Mouse (Mus musculus) embryonic facial prominence, embryonic 10.5 days (tissue): ENCODE results near the gene Ankzf1. TPM values are rescaled to one million over a fixed set of nuclear protein-coding genes. Genes with fewer than 3 reads are reported as not detected.

ENCODE experiments used
- DNase-seq: peaks from one replicate; pipeline ENCODE4 v3.0.0-alpha.2; 2017; ENCODE audit warnings: low spot score
- H3K27ac ChIP-seq: fragments of 300-500 bp; sonication (generic); replicated peaks from 2 replicates; pipeline ENCODE4 v1.5.1; 2016; ENCODE audit warnings: mild to moderate bottlenecking
- H3K27me3 ChIP-seq: fragments of 300-500 bp; sonication (generic); replicated peaks from 2 replicates; pipeline ENCODE4 v1.6.1; 2016; ENCODE audit warnings: low read depth, mild to moderate bottlenecking; ENCODE audit not compliant: poor library complexity, severe bottlenecking
- H3K36me3 ChIP-seq: fragments of 300-500 bp; sonication (generic); replicated peaks from 2 replicates; pipeline ENCODE4 v1.6.1; 2016; ENCODE audit warnings: mild to moderate bottlenecking, moderate library complexity
- H3K4me1 ChIP-seq: fragments of 300-500 bp; sonication (generic); 2 replicates; pipeline ENCODE4 v1.6.1; 2016
- H3K4me3 ChIP-seq: fragments of 300-500 bp; sonication (generic); 2 replicates; pipeline ENCODE4 v1.5.1; 2016; ENCODE audit warnings: mild to moderate bottlenecking, moderate library complexity
- H3K9me3 ChIP-seq: fragments of 300-500 bp; sonication (generic); 2 replicates; pipeline ENCODE4 v1.6.1; 2016; ENCODE audit warnings: mild to moderate bottlenecking
- WGBS: fragments of 180-500 bp; shearing (Covaris S2); methylation state at CpG from one replicate; pipeline ENCODE4 v1.1.7; 2016; 5-methylcytosine and 5-hydroxymethylcytosine counted together
- polyA plus RNA-seq: library from polyadenylated mRNA; unstranded; fragments of >200 nt; fragmentation: Nextera tagmentation; extraction: Ambion mirVana; gene quantifications from 2 replicates; pipeline ENCODE4 v1.2.1, GENCODE M21; 2016

Ankzf1 gene
- polyA plus RNA-seq, 1 experiment from 2014 or later = 22.9 TPM

- peak; percentile 40 for DNase-seq
- 12% methylated on average over 34 of the region's 34 CpGs for WGBS
- Histone ChIP-seq H3K27me3 (peaks cover 17% of the 10 kb centered on the region; the same call in 1 of the 2 replicates), H3K9me3 (no peaks in the 10 kb centered on the region), H3K4me1 (peaks cover 42% of the 10 kb centered on the region), H3K36me3 (peaks cover 25% of the 10 kb centered on the region), H3K4me3 (peak overlapping the region; percentile 82), H3K27ac (peak overlapping the region; percentile 27; the same call in 1 of the 2 replicates)
Observed at GRCm38 (mm10) chr1:75208967-75209678, 17.2 kb downstream of the Ankzf1 start.

DNA sequence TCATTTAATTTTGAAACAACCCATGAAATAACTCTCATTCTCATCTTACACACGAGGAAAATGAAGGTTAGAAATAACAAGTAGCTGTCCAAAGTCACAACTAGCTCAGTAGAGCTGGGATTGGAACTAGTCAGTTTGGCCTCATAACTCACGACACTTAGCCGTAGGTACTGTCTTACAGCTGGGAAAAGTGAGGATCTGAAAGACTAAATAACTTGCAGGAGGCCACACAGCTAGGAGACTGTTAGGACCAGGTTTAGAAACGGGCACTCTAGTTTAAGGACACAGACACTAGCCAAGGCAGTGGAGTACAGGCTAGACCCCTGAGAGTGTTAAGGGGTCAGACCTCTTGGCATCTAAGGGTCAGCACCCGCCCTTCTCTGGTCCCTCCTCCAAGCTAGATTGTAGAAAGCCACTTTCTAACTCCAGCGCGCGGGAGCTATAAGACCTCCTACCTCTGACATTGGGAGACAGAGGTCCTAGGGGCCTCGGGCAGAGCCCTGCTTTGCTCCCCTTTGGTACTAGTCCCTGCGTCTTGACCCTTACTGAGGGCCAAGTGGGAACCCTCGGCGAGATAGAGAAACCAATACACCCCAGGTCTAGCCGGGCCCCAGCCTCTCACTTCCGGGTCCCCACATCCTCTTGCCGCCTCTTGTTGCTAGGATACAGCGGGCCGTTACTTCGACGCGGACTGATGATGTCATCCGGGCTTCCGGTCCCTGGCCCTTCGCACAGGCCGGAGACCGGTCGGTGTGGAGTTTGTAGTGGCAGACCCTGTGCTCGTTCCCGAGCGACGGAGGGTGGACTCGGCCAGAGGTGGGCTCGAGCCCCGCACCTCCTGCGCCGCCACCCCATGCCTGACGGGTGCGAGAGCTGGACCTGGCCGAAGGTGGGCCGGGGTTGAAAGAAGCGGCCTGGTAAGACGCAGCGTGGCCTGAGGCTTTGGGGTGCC, 18.5 kb downstream of the Ankzf1 start, which contains the start of the genes Glb1l and Stk16:
TSS of gene Glb1l (minus strand) at position 678 of the 952 bp plus-strand sequence.
TSS of gene Stk16 (plus strand) at position 703 of the 952 bp plus-strand sequence.
- WGBS = 5% methylated on average over 42 of the region's 42 CpGs

DNA sequence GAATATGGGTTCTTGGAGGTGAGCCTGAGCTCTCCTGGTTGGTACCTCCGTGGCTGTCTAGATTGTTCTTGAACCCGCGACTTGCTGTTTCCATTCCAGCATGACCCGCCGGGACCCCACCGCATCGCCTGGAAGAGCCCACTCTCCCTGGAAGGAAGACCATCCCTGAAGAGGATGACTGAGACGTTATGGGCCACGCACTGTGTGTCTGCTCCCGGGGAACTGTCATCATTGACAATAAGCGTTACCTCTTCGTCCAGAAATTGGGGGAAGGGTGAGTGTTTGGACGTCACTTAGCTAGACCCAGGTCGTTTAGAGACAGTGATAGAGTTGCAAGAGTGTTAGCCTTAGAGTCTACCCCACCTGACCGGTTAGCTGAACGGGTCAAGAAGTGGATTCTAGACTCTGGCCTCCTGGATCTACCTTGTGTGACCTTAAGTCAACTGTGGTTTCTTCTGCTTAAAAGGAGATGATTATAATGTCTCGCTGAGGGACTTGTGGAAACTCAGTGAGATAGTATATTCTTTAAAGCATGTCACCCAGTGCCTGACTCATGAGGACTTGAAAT, 19.3 kb downstream of the Ankzf1 start:
- H3K4me1 ChIP-seq = peaks cover 42% of the 10 kb centered on the region
- no peak for DNase-seq
- peak overlapping the region; percentile 89 for H3K27ac ChIP-seq
- H3K36me3 ChIP-seq = peaks cover 45% of the 10 kb centered on the region
- H3K27me3 ChIP-seq = peaks cover 28% of the 10 kb centered on the region
- no peaks in the 10 kb centered on the region for H3K9me3 ChIP-seq
- 14% methylated on average over 17 of the region's 17 CpGs for WGBS
- peak overlapping the region; percentile 82 for H3K4me3 ChIP-seq

More for the DNA sequence above, 18.5 kb downstream of the Ankzf1 start, which contains the start of the genes Glb1l and Stk16:
- no peaks in the 10 kb centered on the region for H3K9me3 ChIP-seq
- peaks cover 38% of the 10 kb centered on the region for H3K36me3 ChIP-seq
- H3K27me3 ChIP-seq = peaks cover 20% of the 10 kb centered on the region; the same call in 1 of the 2 replicates
- peak within 1 kb of the TSS; percentile 82 for H3K4me3 ChIP-seq
- H3K27ac ChIP-seq = peak within 1 kb of the TSS; percentile 89
- H3K4me1 ChIP-seq = peaks cover 42% of the 10 kb centered on the region
- DNase-seq = peak; percentile 96

- H3K4me3 ChIP-seq = peak overlapping the region; percentile 82
- H3K9me3 ChIP-seq = no peaks in the 10 kb centered on the region
- H3K4me1 ChIP-seq = peaks cover 45% of the 10 kb centered on the region
- H3K27me3 ChIP-seq = peaks cover 41% of the 10 kb centered on the region
- no peak overlapping the region for H3K27ac ChIP-seq
- DNase-seq = no peak
- WGBS = 73% methylated on average over 4 of the region's 4 CpGs
- H3K36me3 ChIP-seq = peaks cover 45% of the 10 kb centered on the region
Observed at GRCm38 (mm10) chr1:75212542-75212941, 20.6 kb downstream of the Ankzf1 start.

DNA sequence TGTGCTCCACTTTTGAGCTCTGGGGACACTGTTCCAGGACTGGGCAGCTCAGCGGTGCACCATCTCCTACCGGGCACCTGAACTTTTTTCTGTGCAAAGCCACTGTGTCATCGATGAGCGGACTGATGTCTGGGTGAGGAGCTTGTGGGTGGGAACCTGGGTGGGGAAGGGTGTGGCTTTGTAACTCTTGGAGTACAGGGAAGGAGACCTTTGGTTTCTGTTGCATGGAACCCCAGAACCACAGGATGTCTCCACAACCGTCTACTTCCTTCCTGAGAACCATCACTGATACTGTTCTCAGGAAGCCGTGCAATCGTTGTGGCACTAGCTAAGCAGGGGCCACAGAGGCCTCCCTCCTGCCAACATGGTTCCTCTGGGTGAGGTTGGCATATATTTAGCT, 21.1 kb downstream of the Ankzf1 start:
- 93% methylated on average over 7 of the region's 7 CpGs for WGBS
- Histone ChIP-seq H3K4me1 (peaks cover 49% of the 10 kb centered on the region), H3K9me3 (no peaks in the 10 kb centered on the region), H3K36me3 (peaks cover 45% of the 10 kb centered on the region), H3K27me3 (peaks cover 45% of the 10 kb centered on the region), H3K4me3 (no peak overlapping the region), H3K27ac (no peak overlapping the region)
- DNase-seq = no peak

DNA sequence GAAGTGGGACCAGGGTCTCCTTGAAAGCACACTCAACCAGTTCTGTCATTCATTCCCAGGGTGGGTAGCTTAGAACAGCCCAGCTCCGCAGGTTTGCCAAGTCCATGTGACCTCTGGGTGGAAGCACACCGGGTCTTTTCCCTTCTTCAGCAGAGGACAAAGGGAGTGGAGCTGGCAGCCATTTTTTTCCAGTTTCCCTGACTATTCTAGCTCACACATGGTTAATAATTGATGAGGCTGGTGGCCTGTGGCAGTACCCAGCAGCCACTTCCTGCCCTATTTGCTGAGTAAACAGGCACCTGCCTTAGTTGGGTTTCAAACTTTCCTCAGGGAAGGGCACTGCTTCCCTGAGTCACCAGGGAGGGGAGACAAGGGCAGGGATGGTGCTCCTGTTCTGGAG, 22.5 kb downstream of the Ankzf1 start:
- WGBS = 83% methylated on average over 2 of the region's 2 CpGs

GRCm38 (mm10) chr1:75214886-75215285, 22.9 kb downstream of the Ankzf1 start:
- Histone ChIP-seq H3K36me3 (peaks cover 45% of the 10 kb centered on the region), H3K9me3 (no peaks in the 10 kb centered on the region), H3K4me1 (peaks cover 51% of the 10 kb centered on the region), H3K27ac (no peak overlapping the region), H3K27me3 (peaks cover 48% of the 10 kb centered on the region), H3K4me3 (no peak overlapping the region)
- WGBS = 80% methylated on average over 5 of the region's 5 CpGs
- no peak for DNase-seq

More for the DNA sequence above, 22.5 kb downstream of the Ankzf1 start:
- Histone ChIP-seq H3K4me3 (no peak overlapping the region), H3K36me3 (peaks cover 45% of the 10 kb centered on the region), H3K27me3 (peaks cover 46% of the 10 kb centered on the region), H3K27ac (no peak overlapping the region), H3K9me3 (no peaks in the 10 kb centered on the region), H3K4me1 (peaks cover 51% of the 10 kb centered on the region)
- no peak for DNase-seq

- Histone ChIP-seq H3K27ac (no peak overlapping the region), H3K4me3 (no peak overlapping the region), H3K9me3 (no peaks in the 10 kb centered on the region), H3K27me3 (peaks cover 57% of the 10 kb centered on the region), H3K36me3 (peaks cover 45% of the 10 kb centered on the region), H3K4me1 (peaks cover 46% of the 10 kb centered on the region)
- 92% methylated on average over 9 of the region's 9 CpGs for WGBS
- no peak for DNase-seq
Observed at GRCm38 (mm10) chr1:75215785-75216184, 23.8 kb downstream of the Ankzf1 start.

DNA sequence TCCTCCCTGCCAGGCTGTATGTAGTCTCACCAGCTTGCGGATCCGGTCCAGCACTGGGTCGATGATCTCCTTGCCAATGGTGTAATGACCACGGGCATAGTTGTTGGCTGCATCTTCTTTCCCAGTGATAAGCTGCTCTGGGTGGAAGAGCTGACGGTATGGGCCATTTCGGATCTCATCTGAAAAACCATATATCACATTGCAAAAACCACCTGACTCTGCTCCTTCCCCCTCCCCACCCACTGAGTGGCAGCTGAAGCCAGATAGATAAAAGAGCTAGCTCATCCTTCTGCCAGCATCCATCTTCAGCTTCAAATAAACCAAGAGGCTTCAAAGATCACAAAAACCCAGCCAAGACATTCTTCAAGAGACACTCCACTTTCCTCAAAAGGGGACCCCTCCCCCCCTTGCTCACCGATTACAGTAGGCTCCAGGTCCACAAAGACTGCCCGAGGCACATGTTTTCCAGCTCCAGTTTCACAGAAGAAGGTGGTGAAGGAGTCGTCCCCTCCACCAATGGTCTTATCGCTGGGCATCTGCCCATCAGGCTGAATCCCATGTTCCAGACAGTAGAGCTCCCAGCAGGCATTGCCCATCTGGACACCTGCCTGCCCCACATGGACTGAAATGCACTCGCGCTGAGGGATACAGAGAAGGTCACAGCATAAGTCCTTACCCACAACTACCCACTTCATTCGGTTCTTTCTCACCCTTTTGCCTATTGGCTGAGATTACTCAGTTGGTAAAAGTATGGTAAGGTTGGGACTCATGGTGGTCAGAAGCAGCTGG, 25.0 kb downstream of the Ankzf1 start:
- 79% methylated on average over 13 of the region's 13 CpGs for WGBS
- H3K9me3 ChIP-seq = no peaks in the 10 kb centered on the region

GRCm38 (mm10) chr1:75217893-75218226, 25.9 kb downstream of the Ankzf1 start:
- Histone ChIP-seq H3K9me3 (no peaks in the 10 kb centered on the region), H3K36me3 (peaks cover 33% of the 10 kb centered on the region), H3K4me1 (peaks cover 27% of the 10 kb centered on the region), H3K27me3 (peaks cover 77% of the 10 kb centered on the region), H3K27ac (no peak overlapping the region), H3K4me3 (peak overlapping the region; percentile 63)
- DNase-seq = no peak
- WGBS = 5% methylated on average over 6 of the region's 6 CpGs

More for the DNA sequence above, 25.0 kb downstream of the Ankzf1 start:
- peaks cover 69% of the 10 kb centered on the region for H3K27me3 ChIP-seq
- peaks cover 36% of the 10 kb centered on the region for H3K4me1 ChIP-seq
- H3K27ac ChIP-seq = no peak overlapping the region
- peaks cover 42% of the 10 kb centered on the region for H3K36me3 ChIP-seq
- no peak overlapping the region for H3K4me3 ChIP-seq
- no peak for DNase-seq

GRCm38 (mm10) chr1:75218227-75219001, 26.5 kb downstream of the Ankzf1 start:
- Histone ChIP-seq H3K9me3 (no peaks in the 10 kb centered on the region), H3K4me1 (peaks cover 25% of the 10 kb centered on the region), H3K27me3 (peaks cover 83% of the 10 kb centered on the region), H3K4me3 (peak overlapping the region; percentile 63), H3K36me3 (peaks cover 28% of the 10 kb centered on the region), H3K27ac (peak overlapping the region; percentile 32; the same call in 1 of the 2 replicates)
- DNase-seq = peak; percentile 44
- WGBS = 2% methylated on average over 38 of the region's 38 CpGs
